Mouse (Mus musculus): Measurements from ENCODE around the gene Parvb. TPM values are rescaled to one million over a fixed set of nuclear protein-coding genes. Genes with fewer than 3 reads are reported as not detected.

Gene Parvb
- polyA plus RNA-seq, 1 experiment: 103 TPM

- TF ChIP-seq CTCF (IDR thresholded peaks at IDR 0.05; ENCODE audit: control insufficient read depth, insufficient read depth, insufficient read length) (no peak), MYOG (IDR thresholded peaks at IDR 0.05; ENCODE audit: control insufficient read depth, extremely low read depth, insufficient read length) (no peak), FOSL1 (IDR thresholded peaks at IDR 0.05; ENCODE audit: insufficient read depth, low read length, poor library complexity, severe bottlenecking) (no peak), CEBPB (IDR thresholded peaks at IDR 0.05; ENCODE audit: low read depth) (no peak), MAX (IDR thresholded peaks at IDR 0.05) (no peak), MYOD1 (IDR thresholded peaks at IDR 0.05; ENCODE audit: control insufficient read depth, insufficient read length, low read depth) (no peak), USF1 (IDR thresholded peaks at IDR 0.05; ENCODE audit: low read depth) (no peak)
- no peak overlapping the region for H3K4me3 ChIP-seq (ENCODE audit: insufficient read depth, poor library complexity, severe bottlenecking)
- no peaks in the 10 kb centered on the region for H3K79me3 ChIP-seq (ENCODE audit: low read depth)
- H3K79me2 ChIP-seq (ENCODE audit: control insufficient read depth, insufficient read depth): no peaks in the 10 kb centered on the region
- no peak overlapping the region for H3ac ChIP-seq (ENCODE audit: control insufficient read depth, insufficient read length, low read depth)
- H3K27me3 ChIP-seq (ENCODE audit: control insufficient read depth, insufficient read depth, insufficient read length): no peaks in the 10 kb centered on the region
- peaks cover 71% of the 10 kb centered on the region for H3K36me3 ChIP-seq (ENCODE audit: control insufficient read depth, insufficient read depth)
Measured at GRCm38 (mm10) chr15:84305333-84305732, 73.5 kb downstream of the Parvb start.

- TF ChIP-seq MAX (IDR thresholded peaks at IDR 0.05): no peak
- no peak for TF ChIP-seq MYOD1 (IDR thresholded peaks at IDR 0.05; ENCODE audit: control insufficient read depth, insufficient read length, low read depth)
- TF ChIP-seq MYOG (IDR thresholded peaks at IDR 0.05; ENCODE audit: control insufficient read depth, extremely low read depth, insufficient read length): no peak
- TF ChIP-seq USF1 (IDR thresholded peaks at IDR 0.05; ENCODE audit: low read depth): no peak
- no peak for TF ChIP-seq FOSL1 (IDR thresholded peaks at IDR 0.05; ENCODE audit: insufficient read depth, low read length, poor library complexity, severe bottlenecking)
- TF ChIP-seq CTCF (IDR thresholded peaks at IDR 0.05; ENCODE audit: control insufficient read depth, insufficient read depth, insufficient read length): no peak
- no peak for TF ChIP-seq CEBPB (IDR thresholded peaks at IDR 0.05; ENCODE audit: low read depth)
- Histone ChIP-seq H3K79me3 (ENCODE audit: low read depth) (no peaks in the 10 kb centered on the region), H3K79me2 (ENCODE audit: control insufficient read depth, insufficient read depth) (no peaks in the 10 kb centered on the region), H3ac (ENCODE audit: control insufficient read depth, insufficient read length, low read depth) (no peak overlapping the region), H3K36me3 (ENCODE audit: control insufficient read depth, insufficient read depth) (peaks cover 74% of the 10 kb centered on the region), H3K27me3 (ENCODE audit: control insufficient read depth, insufficient read depth, insufficient read length) (no peaks in the 10 kb centered on the region), H3K4me3 (ENCODE audit: insufficient read depth, poor library complexity, severe bottlenecking) (no peak overlapping the region)
Measured at GRCm38 (mm10) chr15:84310271-84310670, 78.4 kb downstream of the Parvb start.

GRCm38 (mm10) chr15:84311295-84312085, 79.6 kb downstream of the Parvb start:
- H3K79me2 ChIP-seq (ENCODE audit: control insufficient read depth, insufficient read depth): no peaks in the 10 kb centered on the region
- peaks cover 77% of the 10 kb centered on the region for H3K36me3 ChIP-seq (ENCODE audit: control insufficient read depth, insufficient read depth)
- no peak for TF ChIP-seq FOSL1 (IDR thresholded peaks at IDR 0.05; ENCODE audit: insufficient read depth, low read length, poor library complexity, severe bottlenecking)
- no peak for TF ChIP-seq MYOG (IDR thresholded peaks at IDR 0.05; ENCODE audit: control insufficient read depth, extremely low read depth, insufficient read length)
- TF ChIP-seq CTCF (IDR thresholded peaks at IDR 0.05; ENCODE audit: control insufficient read depth, insufficient read depth, insufficient read length): no peak
- no peak for TF ChIP-seq CEBPB (IDR thresholded peaks at IDR 0.05; ENCODE audit: low read depth)
- TF ChIP-seq MAX (IDR thresholded peaks at IDR 0.05): no peak
- no peak for TF ChIP-seq MYOD1 (IDR thresholded peaks at IDR 0.05; ENCODE audit: control insufficient read depth, insufficient read length, low read depth)
- no peak for TF ChIP-seq USF1 (IDR thresholded peaks at IDR 0.05; ENCODE audit: low read depth)
- no peaks in the 10 kb centered on the region for H3K27me3 ChIP-seq (ENCODE audit: control insufficient read depth, insufficient read depth, insufficient read length)
- no peak overlapping the region for H3K4me3 ChIP-seq (ENCODE audit: insufficient read depth, poor library complexity, severe bottlenecking)
- no peak overlapping the region for H3ac ChIP-seq (ENCODE audit: control insufficient read depth, insufficient read length, low read depth)
- H3K79me3 ChIP-seq (ENCODE audit: low read depth): no peaks in the 10 kb centered on the region

- no peaks in the 10 kb centered on the region for H3K79me3 ChIP-seq (ENCODE audit: low read depth)
- peaks cover 64% of the 10 kb centered on the region for H3K36me3 ChIP-seq (ENCODE audit: control insufficient read depth, insufficient read depth)
- no peaks in the 10 kb centered on the region for H3K27me3 ChIP-seq (ENCODE audit: control insufficient read depth, insufficient read depth, insufficient read length)
- TF ChIP-seq CEBPB (IDR thresholded peaks at IDR 0.05; ENCODE audit: low read depth): no peak
- no peak for TF ChIP-seq USF1 (IDR thresholded peaks at IDR 0.05; ENCODE audit: low read depth)
- TF ChIP-seq MYOG (IDR thresholded peaks at IDR 0.05; ENCODE audit: control insufficient read depth, extremely low read depth, insufficient read length): no peak
- no peak for TF ChIP-seq MAX (IDR thresholded peaks at IDR 0.05)
- no peak for TF ChIP-seq FOSL1 (IDR thresholded peaks at IDR 0.05; ENCODE audit: insufficient read depth, low read length, poor library complexity, severe bottlenecking)
- TF ChIP-seq MYOD1 (IDR thresholded peaks at IDR 0.05; ENCODE audit: control insufficient read depth, insufficient read length, low read depth): no peak
- no peak for TF ChIP-seq CTCF (IDR thresholded peaks at IDR 0.05; ENCODE audit: control insufficient read depth, insufficient read depth, insufficient read length)
- no peak overlapping the region for H3K4me3 ChIP-seq (ENCODE audit: insufficient read depth, poor library complexity, severe bottlenecking)
- H3ac ChIP-seq (ENCODE audit: control insufficient read depth, insufficient read length, low read depth): no peak overlapping the region
- H3K79me2 ChIP-seq (ENCODE audit: control insufficient read depth, insufficient read depth): no peaks in the 10 kb centered on the region
Measured at GRCm38 (mm10) chr15:84312878-84313565, 81.2 kb downstream of the Parvb start.

GRCm38 (mm10) chr15:84313566-84313878, 81.7 kb downstream of the Parvb start:
- no peak for TF ChIP-seq FOSL1 (IDR thresholded peaks at IDR 0.05; ENCODE audit: insufficient read depth, low read length, poor library complexity, severe bottlenecking)
- no peak for TF ChIP-seq MYOG (IDR thresholded peaks at IDR 0.05; ENCODE audit: control insufficient read depth, extremely low read depth, insufficient read length)
- no peak for TF ChIP-seq MAX (IDR thresholded peaks at IDR 0.05)
- TF ChIP-seq CTCF (IDR thresholded peaks at IDR 0.05; ENCODE audit: control insufficient read depth, insufficient read depth, insufficient read length): no peak
- TF ChIP-seq MYOD1 (IDR thresholded peaks at IDR 0.05; ENCODE audit: control insufficient read depth, insufficient read length, low read depth): no peak
- TF ChIP-seq USF1 (IDR thresholded peaks at IDR 0.05; ENCODE audit: low read depth): no peak
- TF ChIP-seq CEBPB (IDR thresholded peaks at IDR 0.05; ENCODE audit: low read depth): no peak
- Histone ChIP-seq H3K4me3 (ENCODE audit: insufficient read depth, poor library complexity, severe bottlenecking) (no peak overlapping the region), H3K79me2 (ENCODE audit: control insufficient read depth, insufficient read depth) (no peaks in the 10 kb centered on the region), H3K36me3 (ENCODE audit: control insufficient read depth, insufficient read depth) (peaks cover 61% of the 10 kb centered on the region), H3K27me3 (ENCODE audit: control insufficient read depth, insufficient read depth, insufficient read length) (no peaks in the 10 kb centered on the region), H3K79me3 (ENCODE audit: low read depth) (no peaks in the 10 kb centered on the region), H3ac (ENCODE audit: control insufficient read depth, insufficient read length, low read depth) (no peak overlapping the region)

Data from C2C12 (cell line).